Mouse (Mus musculus) embryonic fibroblast, embryonic 13.5 days (primary cell): Measurements from ENCODE around the gene Sipa1l3. TPM values are rescaled to one million over a fixed set of nuclear protein-coding genes. Genes with fewer than 3 reads are reported as not detected.

Experiments
- H3K27ac ChIP-seq: 2 replicates; pipeline ENCODE4 v1.5.1; 2012; ENCODE audit warnings: low read length, control low read depth, inconsistent platforms; ENCODE audit not compliant: insufficient read depth
- H3K4me1 ChIP-seq: 2 replicates; pipeline ENCODE4 v1.6.1; 2011; ENCODE audit warnings: low read length; ENCODE audit not compliant: control insufficient read depth, insufficient read depth
- H3K4me3 ChIP-seq: 2 replicates; pipeline ENCODE4 v1.5.1; 2011; ENCODE audit warnings: mild to moderate bottlenecking, control low read depth, low read length; ENCODE audit not compliant: insufficient read depth
- CTCF ChIP-seq: IDR thresholded peaks from 2 replicates; pipeline ENCODE4 v1.5.1; 2011; ENCODE audit warnings: mild to moderate bottlenecking, control low read depth, low read length, moderate library complexity, borderline replicate concordance; ENCODE audit not compliant: insufficient read depth
- POLR2A ChIP-seq: IDR thresholded peaks from 2 replicates; pipeline ENCODE4 v1.6.1; 2011; ENCODE audit warnings: low read depth, mild to moderate bottlenecking, control low read depth, low read length, moderate library complexity
- polyA plus RNA-seq: library from polyadenylated mRNA; stranded (reverse); fragments of >200 nt; gene quantifications from 2 replicates; pipeline ENCODE4 v1.2.4, GENCODE M21; 2011; ENCODE audit warnings: low read depth; ENCODE audit not compliant: missing spikeins, insufficient read length

Sipa1l3 gene
- polyA plus RNA-seq, 1 experiment = 22.0 TPM

GRCm38 (mm10) chr7:29372123-29372522, 146.3 kb downstream of the Sipa1l3 start:
- no peak overlapping the region for H3K4me3 ChIP-seq
- TF ChIP-seq POLR2A (no peak), CTCF (no peak)
- no peaks in the 10 kb centered on the region for H3K4me1 ChIP-seq
- no peak overlapping the region for H3K27ac ChIP-seq

GRCm38 (mm10) chr7:29370031-29370430, 148.4 kb downstream of the Sipa1l3 start:
- H3K4me3 ChIP-seq = no peak overlapping the region
- H3K4me1 ChIP-seq = no peaks in the 10 kb centered on the region
- H3K27ac ChIP-seq = no peak overlapping the region
- TF ChIP-seq POLR2A (no peak), CTCF (no peak)

- Histone ChIP-seq H3K27ac (no peak overlapping the region), H3K4me3 (no peak overlapping the region), H3K4me1 (no peaks in the 10 kb centered on the region)
- TF ChIP-seq POLR2A (no peak), CTCF (no peak)
Observed at GRCm38 (mm10) chr7:29368004-29368320, 150.5 kb downstream of the Sipa1l3 start.

- Histone ChIP-seq H3K4me3 (no peak overlapping the region), H3K4me1 (no peaks in the 10 kb centered on the region), H3K27ac (no peak overlapping the region)
- TF ChIP-seq POLR2A = no peak
- no peak for TF ChIP-seq CTCF
Observed at GRCm38 (mm10) chr7:29367166-29368003, 151.1 kb downstream of the Sipa1l3 start.

GRCm38 (mm10) chr7:29364052-29364451, 154.4 kb downstream of the Sipa1l3 start:
- Histone ChIP-seq H3K4me3 (no peak overlapping the region), H3K27ac (no peak overlapping the region), H3K4me1 (no peaks in the 10 kb centered on the region)
- peak; percentile 40; the same call in 1 of the 2 replicates for TF ChIP-seq CTCF
- no peak for TF ChIP-seq POLR2A

- TF ChIP-seq POLR2A = no peak
- no peak for TF ChIP-seq CTCF
- Histone ChIP-seq H3K27ac (no peak overlapping the region), H3K4me3 (no peak overlapping the region), H3K4me1 (no peaks in the 10 kb centered on the region)
Observed at GRCm38 (mm10) chr7:29361497-29361896, 156.9 kb downstream of the Sipa1l3 start.

GRCm38 (mm10) chr7:29355406-29355805, 163.0 kb downstream of the Sipa1l3 start:
- H3K27ac ChIP-seq = no peak overlapping the region
- H3K4me3 ChIP-seq = no peak overlapping the region
- no peaks in the 10 kb centered on the region for H3K4me1 ChIP-seq
- no peak for TF ChIP-seq CTCF
- no peak for TF ChIP-seq POLR2A

GRCm38 (mm10) chr7:29354161-29354560, 164.3 kb downstream of the Sipa1l3 start:
- TF ChIP-seq POLR2A (no peak), CTCF (no peak)
- no peak overlapping the region for H3K4me3 ChIP-seq
- H3K27ac ChIP-seq = no peak overlapping the region
- no peaks in the 10 kb centered on the region for H3K4me1 ChIP-seq

GRCm38 (mm10) chr7:29352246-29352645, 166.2 kb downstream of the Sipa1l3 start:
- no peak for TF ChIP-seq POLR2A
- no peak for TF ChIP-seq CTCF
- H3K4me3 ChIP-seq = no peak overlapping the region
- no peaks in the 10 kb centered on the region for H3K4me1 ChIP-seq
- H3K27ac ChIP-seq = no peak overlapping the region

GRCm38 (mm10) chr7:29350489-29350888, 168.0 kb downstream of the Sipa1l3 start:
- Histone ChIP-seq H3K4me1 (no peaks in the 10 kb centered on the region), H3K4me3 (no peak overlapping the region), H3K27ac (no peak overlapping the region)
- TF ChIP-seq POLR2A = no peak
- no peak for TF ChIP-seq CTCF
